Mouse (Mus musculus): ENCODE measurements around the gene Ifi204.
"Not testable (repeated sequence)": the region's sequence is repeated elsewhere in the genome, so short reads cannot be mapped to it uniquely, and the experiment has no call there.

The Ifi204 gene

DNA sequence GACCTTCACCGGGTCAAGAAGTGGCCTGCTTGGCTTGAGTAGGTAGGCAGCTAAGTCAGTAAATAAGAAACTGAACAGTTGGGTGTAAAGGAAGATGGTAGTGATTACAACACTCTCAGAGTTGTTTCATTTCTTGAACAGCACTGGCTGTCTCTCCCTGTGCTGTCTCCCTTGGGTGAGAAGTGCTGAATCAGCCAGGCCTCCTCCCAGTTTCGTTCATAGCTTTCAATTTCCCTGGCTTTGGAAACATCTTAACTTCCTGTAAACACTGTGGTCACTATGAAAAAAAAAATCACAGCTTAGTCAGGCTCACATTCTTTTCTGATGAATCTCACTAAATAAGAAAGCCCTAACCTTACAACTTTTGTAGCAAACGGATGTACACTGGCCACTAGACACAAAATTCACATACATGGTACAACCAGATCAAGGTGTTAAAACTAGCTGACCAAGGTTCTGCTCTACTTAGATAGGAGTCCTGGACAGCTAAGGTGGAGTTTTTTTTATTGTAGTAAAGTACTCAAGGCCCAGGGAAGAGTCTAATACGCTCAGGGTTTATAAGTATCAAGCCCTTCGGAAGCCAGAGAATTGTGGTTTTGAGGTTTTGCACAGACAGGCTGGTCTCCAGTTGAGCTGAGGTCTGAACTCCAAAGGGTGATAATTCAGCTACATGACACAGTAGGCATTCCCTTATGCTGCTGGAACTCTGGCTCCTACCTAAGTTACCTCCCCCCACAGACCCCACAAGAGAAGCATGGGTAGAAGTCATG is at the start of gene Ifi204:
Ifi204 (minus strand) TSS at position 96 of the 770 bp plus-strand sequence.
- DNase-seq (ENCODE audit: extremely low read depth, insufficient read length, low spot score), result peak; percentile 71

DNA sequence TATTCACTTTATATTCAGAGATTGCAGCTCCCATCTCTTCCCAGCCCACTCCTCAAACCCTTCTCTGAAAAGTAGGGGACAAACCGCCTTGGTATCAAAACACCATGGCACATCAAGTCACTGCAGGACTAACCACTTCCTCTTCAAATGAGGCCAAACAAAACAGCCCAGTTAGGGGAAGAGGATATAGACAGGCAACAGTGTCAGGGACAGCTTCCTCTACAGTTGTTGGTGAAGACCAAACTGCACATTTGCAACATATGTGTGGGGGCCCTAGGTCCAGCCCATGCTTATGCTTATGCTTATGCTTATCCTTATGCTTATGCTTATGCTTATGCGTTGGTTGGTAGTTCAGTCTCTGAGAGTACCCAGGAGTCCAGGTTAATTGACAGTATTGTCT is 42.6 kb upstream of the Ifi204 start:
- DNase-seq (ENCODE audit: extremely low read depth, insufficient read length, low spot score), result not testable (repeated sequence)

DNA sequence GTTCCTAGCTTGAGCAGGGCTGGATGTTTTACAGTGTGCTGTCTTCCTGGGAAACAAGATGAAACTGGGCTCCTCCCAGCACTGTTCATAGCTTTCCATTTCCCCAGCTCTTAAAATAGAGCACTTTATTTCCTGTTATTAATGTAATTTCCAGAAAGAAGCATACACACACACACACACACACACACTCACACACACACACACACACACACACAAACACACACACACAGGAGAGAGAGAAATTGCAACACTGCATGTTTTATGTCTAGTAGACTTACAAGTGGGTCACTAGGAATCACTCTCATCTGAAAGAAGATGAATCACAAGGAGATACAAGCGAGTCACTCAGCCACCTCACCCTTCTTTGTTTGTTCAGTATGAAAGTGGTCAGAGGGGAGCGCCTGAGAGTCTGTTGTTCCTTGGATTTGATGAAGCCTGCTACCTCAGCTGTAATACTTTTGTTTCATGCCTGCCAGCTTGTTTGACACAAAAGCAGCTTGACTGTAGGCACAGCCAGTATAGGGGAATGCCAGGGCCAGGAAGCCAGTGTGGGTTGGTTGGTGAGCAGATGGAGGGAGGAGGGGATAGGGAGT is 36.0 kb upstream of the Ifi204 start:
- not testable (repeated sequence) for DNase-seq (ENCODE audit: extremely low read depth, insufficient read length, low spot score)

DNA sequence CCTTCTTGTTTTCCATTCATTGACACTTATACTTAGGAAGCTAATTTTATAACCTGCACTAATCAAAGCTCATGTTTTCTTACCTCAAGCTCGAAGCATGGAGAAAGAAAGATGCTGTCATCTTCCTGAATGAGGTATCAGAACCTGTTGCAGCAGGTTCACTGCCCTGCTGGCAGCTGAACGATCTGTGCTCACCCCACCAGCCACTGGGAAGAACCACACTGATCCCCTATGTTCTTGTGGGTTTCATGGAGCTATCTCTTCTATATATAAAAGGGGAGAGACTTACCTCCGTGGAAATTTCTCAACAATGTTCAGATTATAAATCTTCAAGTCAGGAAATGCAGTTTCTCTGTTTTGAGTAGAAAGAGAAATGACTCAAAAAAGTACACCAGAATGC is 35.5 kb upstream of the Ifi204 start:
- DNase-seq (ENCODE audit: extremely low read depth, insufficient read length, low spot score), result not testable (repeated sequence)

DNA sequence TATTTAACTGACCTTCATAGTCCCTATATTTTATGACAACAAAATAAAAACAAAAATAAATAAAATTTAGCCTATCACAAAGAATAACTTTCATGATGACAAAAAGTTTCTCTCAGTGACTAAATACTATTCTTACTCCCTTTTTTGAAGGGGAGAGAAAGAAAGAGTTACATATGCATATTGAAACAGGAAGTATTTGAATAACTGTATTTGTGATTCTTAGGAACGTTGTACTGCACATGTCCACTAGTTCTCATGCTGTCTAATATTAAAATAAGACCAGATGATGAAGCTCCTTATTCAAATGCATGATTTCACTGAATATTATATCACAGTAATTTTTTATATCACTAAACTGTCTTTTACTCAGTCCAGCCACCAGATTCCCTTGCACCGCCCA is 35.0 kb upstream of the Ifi204 start:
- DNase-seq (ENCODE audit: extremely low read depth, insufficient read length, low spot score), result not testable (repeated sequence)

DNA sequence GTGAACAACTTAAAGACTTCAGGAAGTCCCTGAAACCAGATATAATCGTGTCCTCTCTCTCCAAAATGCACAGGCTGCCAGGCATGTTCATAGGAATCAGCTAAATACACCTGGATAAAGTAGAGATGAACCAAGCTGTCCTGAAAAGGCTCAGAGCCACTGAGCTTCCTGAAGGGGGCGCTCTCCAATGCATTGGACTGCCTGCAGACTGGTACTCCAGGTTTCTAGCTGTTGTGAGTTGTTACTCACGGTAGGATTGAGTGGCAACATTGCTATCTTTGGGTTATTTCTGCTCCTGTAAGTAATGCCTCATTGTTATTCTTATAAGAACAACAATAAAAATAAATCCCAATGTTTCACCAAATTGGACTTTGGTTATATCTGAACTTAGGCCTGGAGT is 6.7 kb upstream of the Ifi204 start:
- DNase-seq (ENCODE audit: extremely low read depth, insufficient read length, low spot score), result not testable (repeated sequence)

DNA sequence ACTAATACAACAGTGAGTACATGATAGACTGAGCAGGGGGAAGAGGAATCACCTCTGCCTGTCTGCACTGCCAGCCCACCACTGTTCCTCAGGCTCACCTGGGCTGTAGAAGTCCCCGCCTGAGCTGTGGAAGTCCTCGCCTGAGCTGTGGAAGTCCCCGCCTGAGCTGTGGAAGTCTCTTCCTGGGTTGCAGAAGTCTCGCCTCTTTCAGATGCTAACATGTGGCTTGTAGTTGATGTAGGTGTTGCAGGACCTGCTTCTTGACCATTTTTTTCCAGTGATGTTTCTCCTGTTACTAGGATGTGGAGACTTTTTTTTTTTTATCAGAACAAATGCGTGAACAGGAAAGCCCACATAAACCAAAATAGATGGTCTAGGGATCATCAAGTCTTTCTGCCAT is 6.7 kb downstream of the Ifi204 start:
- DNase-seq (ENCODE audit: extremely low read depth, insufficient read length, low spot score), result not testable (repeated sequence)

DNA sequence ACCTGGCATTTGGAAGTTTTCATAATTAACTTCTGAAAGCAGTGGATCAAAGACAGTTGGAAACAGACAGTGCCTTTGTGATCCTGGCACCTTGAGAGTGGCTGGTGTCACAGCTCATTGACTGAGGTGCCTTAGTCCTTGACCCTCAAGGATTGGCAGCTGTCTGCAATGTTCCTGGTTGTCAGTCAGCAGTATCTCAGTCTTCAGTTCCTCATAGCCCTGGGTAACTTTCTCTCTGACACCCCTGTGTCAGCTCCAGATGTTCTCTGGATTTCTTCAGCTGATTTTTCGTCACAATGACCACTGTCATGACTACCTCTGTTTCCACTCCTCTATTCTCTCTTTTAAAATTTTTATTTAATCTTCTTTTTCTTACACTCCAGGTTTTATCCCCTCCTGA is 24.5 kb downstream of the Ifi204 start:
- no peak for DNase-seq (ENCODE audit: extremely low read depth, insufficient read length, low spot score)

DNA sequence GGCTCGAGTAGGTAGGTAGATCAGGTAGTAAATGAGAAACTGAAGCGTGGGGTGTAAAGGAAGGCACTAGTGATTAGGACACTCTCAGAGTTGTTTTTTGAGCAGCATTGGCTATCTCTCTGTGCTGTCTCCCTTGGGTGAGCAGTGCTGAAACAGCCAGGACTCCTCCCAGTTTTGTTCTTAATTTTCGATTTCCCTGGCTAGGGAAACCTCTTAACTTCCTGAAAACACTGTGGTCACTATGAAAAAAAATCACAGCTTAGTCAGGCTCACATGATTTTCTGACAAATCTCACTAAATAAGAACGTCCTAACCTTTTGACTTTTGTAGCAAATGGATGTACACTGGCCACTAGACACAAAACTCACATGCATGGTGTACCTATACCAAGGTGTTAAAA is 25.1 kb downstream of the Ifi204 start, which contains the start of gene Ifi207:
Ifi207 (minus strand) TSS at position 92 of the 400 bp plus-strand sequence.
- no peak for DNase-seq (ENCODE audit: extremely low read depth, insufficient read length, low spot score)

DNA sequence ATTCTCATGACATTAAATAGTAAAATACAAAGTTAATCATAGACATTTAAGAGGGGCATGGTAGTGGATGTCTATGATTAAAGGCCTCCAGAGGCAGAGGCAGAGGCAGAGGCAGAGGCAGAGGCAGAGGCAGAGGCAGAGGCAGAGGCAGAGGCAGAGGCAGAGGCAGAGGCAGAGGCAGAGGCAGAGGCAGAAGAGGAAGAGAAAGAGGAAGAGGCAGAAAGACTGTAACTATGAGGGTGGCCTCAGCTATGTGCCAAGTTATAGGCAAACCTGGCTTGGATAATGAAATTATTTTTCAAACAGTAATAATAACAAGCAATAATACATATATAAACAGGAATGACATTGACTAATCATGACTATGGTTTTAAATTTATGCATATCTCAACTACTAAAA is 26.2 kb downstream of the Ifi204 start:
- DNase-seq (ENCODE audit: extremely low read depth, insufficient read length, low spot score), result no peak

DNA sequence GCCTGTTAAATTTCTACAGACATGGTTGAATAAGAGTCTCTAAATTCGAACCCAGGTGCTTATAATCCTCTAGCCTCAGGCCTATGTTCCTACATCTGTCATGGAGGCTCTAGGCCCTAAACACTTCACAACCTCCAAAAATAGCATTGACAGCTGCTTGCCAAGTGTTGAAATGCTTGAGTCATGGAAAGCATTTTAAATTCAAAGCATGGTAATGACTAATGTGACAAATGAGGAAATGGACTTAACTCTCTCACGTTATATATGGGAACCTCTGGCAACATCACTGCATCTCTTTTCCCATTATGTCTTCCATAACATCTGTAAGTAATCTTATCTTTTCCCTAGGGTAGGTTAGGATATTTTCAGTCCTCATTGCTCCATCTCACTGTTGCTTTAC is 29.8 kb downstream of the Ifi204 start:
- no peak for DNase-seq (ENCODE audit: extremely low read depth, insufficient read length, low spot score)

DNA sequence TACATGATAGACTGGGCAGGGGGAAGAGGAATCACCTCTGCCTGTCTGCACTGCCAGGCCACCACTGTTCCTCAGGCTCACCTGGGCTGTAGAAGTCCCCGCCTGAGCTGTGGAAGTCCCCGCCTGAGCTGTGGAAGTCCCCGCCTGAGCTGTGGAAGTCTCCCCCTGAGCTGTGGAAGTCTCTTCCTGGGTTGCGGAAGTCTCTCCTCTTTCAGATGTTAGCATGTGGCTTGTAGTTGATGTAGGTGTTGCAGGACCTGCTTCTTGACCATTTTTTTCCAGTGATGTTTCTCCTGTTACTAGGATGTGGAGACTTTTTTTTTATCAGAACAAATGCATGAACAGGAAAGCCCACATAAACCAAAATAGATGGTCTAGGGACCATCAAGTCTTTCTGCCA is 31.7 kb downstream of the Ifi204 start:
- not testable (repeated sequence) for DNase-seq (ENCODE audit: extremely low read depth, insufficient read length, low spot score)

DNA sequence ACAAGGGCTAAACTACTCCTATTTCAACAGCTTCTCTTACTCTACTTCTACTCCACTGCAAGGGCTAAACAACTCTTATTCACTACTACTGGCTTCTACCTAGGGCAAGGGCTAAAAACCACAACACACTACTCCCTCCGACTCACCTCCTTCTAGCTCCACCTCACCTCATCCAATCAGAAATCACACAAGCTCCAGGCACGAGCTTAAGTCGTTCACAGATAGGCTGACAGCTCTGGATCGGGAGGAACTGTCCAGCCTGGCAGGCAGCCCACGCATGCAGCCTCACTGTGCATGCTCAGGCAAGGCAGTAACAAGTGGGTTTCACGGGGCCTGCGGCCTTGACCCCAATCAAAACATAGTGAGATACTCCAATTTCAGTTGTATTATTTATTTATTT is 33.5 kb downstream of the Ifi204 start:
- DNase-seq (ENCODE audit: extremely low read depth, insufficient read length, low spot score), result no peak
